Mouse (Mus musculus): ENCODE measurements at regions not wholly inside any gene's neighbourhood (a gene's known extent, or its start where the extent isn't known, plus 50 kb on each side); places are given as distances from the start of the nearest gene placed in this dataset.
A peak's percentile ranks its signal among the peaks of the same experiment; 100 is the strongest.

DNA sequence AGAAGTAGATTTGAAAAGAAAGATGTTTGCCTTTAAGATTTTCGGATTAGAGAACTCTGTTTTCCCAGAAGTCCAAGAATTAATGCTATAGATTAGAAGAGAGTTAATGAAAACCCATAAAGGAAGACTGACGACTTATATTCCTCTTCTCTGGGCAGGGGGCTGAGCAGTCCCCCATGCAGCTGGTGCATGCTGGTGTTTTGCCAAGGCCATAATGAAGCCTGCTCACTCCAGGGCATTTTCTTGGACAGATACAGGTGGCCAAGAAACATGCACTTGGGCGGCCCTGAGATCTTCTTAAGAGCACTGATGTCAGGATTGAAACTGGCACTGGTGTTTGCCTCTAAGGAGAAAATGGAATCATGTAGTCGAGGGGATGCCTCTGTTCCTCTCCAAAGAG, 233.6 kb upstream of the Tmem161b start:
- no peak for DNase-seq (ENCODE audit: low read depth, low spot score)

DNA sequence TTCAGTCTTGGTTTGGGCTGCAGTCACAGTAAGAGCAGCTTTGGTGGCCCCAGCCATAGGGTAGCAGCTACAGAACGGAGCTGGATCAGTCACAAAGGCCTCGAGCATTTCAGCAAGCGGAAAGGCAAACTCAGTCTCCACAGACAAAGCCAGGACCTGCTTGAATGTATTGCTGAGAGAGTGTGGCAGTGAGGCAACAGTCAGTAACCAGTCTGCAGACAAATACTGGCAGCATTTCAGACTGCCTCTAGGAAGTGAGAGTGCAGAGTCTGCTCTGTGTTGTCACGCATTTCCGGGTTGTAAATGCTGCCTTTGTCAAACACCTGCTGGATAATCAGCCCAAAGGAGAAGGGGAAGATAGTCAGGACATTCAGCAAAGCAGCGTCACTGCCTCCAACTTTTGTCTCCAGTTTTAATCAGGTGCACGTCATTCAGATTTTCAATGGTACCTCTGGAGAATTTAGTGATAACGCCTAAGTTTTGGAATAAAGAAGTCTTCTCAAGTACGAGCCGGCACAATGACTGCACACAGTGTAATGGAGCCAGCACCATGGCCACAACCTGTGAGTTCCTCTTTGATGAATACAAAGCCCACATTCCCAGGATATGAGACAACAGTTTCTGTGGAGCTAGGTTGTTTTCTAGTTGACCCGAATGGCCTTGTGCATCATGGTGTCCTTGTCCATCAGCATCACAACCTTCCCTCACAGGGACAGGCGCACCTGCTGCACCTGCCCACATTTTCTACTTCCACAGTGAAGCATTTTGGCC, 224.3 kb upstream of the Tmem161b start:
- no peak for DNase-seq (ENCODE audit: low read depth, low spot score)

DNA sequence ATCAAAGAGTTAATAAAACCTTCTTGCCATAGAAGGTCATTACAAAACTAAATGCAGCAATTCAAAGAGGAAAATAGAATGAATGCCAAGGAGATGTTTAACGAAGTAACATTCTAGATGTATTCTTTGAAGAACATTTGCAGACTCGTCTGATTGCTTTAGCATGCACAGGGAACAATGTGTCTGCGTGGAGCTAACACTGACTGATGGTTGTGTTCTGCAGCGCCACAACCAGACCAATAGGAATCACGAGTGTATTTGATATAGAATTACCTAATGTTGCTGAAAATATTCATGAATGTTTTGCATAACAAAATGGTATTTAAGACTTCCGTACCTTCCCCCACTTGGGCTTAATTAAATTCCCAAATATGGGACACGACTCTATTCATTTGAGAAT, 200.3 kb upstream of the Tmem161b start:
- DNase-seq (ENCODE audit: low read depth, low spot score), result no peak

DNA sequence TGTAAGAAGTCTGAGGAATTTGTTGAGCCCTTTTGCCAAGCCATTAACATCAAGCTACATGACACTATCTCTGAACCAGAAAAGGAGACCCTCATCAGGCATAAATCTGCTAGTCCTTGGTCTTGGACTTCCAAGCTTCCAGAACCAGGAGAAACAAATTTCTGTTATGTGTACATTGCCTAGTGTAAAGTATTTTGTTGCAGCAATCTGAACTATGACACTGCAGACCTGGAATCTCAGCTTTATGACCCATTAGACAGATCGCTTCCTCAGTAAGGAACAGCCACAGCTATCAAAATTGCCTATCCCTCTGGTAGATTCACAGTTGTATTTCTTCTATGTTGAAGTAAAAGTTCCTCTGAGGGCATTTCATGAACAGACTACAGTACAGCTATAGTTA, 199.1 kb upstream of the Tmem161b start:
- no peak for DNase-seq (ENCODE audit: low read depth, low spot score)

DNA sequence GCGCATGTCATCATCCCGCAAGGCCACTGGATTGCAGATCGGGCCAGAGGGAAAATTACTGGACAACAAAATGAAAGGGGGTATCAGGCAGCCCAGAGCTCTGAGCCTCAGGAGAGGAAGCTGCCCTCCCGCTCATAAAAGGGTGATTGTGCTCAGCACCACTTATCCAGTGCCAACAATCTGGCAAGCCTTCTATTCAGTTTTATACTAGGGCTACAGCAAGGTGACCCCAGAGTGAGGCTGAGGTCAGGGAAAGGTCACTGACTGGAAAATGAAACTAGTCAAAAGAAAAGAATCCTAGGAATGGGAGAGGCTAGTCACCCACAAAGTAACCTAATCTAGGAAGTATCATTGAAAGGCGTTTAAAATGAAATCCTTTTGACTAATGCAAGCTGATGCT, 198.5 kb upstream of the Tmem161b start:
- peak; percentile 2 for DNase-seq (ENCODE audit: low read depth, low spot score)

DNA sequence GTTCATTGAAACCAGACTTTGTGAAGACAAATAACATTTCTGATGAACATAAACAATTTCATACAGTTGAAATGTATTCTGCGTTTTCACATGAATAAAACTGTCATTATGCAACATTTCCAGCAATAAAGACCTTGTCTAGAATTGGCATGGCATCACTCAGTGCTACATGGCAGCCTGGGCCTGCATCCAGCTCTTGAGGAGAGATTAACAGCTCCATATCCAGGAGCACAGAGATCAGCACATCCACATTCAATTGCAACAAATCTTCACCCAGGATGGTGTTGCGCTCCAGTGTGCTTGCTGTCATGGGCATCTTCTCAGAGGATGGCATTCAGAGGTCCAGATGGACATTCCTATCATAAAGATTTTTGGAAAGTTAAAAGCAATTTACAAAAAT, 196.7 kb upstream of the Tmem161b start:
- DNase-seq (ENCODE audit: low read depth, low spot score), result no peak

DNA sequence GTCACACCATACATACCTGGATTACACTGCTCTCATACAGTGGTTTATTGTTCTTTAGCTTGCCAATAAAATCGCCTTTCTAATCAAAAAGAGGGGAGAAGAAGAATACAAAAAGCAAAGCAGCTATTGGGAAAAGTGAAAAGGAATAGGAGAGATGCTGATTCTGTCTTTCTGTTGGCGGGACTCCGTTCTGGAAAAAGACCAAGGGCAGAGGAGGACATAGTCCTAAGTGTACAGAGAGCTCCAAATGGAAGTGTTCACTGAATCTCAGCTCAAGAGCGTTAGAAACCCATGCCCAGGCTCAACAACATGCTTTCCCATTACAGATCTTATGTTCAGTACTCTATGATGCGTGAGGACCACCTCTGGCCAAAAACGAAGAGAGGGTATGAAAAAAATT, 174.4 kb upstream of the Tmem161b start:
- no peak for DNase-seq (ENCODE audit: low read depth, low spot score)

DNA sequence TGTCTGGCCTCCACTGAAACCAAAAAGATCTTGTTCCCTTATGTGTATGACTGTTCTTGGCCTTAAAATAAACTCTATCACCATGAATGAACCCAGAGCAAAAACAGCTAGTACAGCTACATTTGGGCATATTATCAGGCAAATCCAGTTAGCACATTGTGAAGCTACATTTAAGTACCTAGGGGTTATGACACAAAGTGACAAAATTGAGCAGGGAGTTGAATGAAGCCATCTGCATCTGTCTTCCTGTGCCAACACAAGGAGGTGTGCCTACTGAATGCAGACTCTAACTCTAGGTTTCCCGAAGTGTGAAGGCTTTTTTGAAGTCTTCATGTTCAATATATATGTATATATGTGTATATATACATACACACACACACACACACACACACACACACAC, 169.9 kb upstream of the Tmem161b start:
- no peak for DNase-seq (ENCODE audit: low read depth, low spot score)

DNA sequence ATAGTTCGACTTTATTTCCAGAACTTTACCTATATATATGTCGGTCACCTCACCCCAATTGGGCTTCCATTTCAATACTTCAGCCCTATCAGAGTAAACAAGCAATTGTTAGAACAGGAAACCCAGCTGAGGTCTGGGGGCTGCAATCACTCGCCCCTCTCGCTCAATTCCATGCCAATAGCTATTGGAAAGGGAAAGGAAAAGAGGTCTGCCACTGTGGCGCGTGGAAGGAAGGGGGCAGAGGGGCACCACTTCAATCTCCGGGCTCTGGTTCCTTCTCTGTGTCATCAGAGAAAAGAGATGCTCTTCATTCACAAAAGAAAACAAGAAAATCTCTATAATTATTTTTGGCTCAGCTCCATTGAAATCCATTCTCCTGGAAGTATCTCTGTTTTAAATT, 167.1 kb upstream of the Tmem161b start:
- no peak for DNase-seq (ENCODE audit: low read depth, low spot score)

DNA sequence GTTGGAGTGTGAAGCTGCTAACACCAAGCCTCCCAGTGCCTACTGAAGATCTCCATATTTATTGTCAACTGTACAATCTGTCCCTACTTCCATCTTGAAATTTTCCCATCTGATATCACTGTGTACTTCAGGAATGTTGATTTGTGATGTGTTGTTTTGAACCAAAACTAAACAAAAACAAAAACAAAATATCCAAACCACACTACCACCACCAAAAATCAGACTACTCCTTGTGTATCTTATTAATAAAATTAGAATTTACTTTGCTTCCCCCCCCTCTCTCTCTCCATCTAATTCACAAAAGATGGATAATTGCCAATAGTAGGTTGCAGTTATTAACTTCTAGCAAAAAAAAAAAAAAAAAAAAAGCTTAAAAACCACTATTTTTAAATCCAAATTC, 166.5 kb upstream of the Tmem161b start:
- no peak for DNase-seq (ENCODE audit: low read depth, low spot score)

DNA sequence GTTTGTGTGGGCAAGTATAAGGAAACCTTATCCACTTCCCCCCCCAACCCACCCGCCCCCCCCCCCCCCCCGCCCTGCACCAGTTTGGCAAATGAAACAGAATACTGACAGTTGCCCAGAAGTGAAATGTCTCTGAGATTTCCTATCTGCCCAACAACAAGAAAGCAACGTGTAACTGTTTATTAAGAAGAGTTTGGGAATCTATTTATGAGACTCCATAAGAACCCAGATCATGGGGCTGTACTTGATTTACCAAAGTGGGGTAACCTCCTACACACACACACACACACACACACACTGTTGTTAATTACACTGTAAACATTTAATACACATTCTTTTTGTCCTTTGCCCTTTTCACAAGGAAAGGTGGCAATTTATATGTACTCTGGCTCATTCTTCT, 165.6 kb upstream of the Tmem161b start:
- DNase-seq (ENCODE audit: low read depth, low spot score), result no peak

DNA sequence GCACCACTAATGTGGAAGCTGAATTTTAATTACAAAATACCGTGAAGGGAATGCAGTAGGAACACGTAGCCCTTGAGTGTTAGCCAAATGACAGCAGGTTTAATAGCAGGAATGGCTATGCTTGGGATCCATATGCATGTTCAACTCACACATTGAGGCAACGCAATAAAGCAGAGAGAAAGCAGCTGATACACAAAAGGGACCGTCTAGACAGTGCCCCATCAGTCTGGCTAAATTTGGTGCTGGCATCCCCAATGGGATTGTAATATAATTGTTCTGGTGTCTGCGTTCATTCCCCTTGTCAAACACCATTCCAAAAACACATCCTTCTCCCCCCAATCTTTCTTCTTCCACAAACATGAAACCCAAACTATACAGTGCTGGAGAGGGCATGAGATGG, 165.1 kb upstream of the Tmem161b start:
- DNase-seq (ENCODE audit: low read depth, low spot score), result no peak

DNA sequence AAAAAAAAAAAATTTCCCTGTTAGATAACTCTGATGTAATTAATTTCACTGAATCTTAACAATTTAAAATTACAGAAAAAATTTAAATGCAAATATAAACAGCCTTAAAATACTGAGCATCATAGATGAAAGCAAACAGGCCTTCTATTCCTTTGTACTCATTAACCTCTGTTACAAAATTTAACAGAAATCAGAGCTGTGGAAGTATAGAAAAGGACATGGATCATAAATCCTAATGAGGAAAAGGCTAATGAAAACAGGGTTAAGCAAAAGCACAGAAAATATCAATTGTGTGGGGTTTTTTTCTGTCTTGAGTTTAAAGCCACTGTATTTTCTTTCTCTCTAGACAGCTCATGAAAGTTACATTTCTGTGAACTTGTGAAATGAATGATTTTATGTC, 164.6 kb upstream of the Tmem161b start:
- DNase-seq (ENCODE audit: low read depth, low spot score), result no peak

DNA sequence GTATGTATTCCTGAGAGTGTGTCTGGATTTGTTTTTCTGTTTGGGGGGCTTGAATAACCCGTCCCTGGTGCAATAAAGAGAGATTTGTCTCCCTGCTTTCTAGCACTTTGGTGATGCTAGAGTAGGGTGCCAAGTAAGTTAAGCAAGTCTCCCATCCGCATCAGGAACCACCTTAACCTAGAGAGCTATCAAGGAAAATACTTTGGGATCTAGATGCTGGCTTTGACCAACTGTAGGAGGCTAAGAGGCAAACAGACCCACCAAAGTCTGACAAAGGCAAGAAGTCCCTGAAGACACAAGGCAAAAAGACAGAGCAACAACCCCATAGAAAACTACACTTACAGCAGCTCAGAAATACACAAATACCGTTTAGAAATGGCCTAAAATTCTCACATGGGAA, 163.8 kb upstream of the Tmem161b start:
- DNase-seq (ENCODE audit: low read depth, low spot score), result no peak

DNA sequence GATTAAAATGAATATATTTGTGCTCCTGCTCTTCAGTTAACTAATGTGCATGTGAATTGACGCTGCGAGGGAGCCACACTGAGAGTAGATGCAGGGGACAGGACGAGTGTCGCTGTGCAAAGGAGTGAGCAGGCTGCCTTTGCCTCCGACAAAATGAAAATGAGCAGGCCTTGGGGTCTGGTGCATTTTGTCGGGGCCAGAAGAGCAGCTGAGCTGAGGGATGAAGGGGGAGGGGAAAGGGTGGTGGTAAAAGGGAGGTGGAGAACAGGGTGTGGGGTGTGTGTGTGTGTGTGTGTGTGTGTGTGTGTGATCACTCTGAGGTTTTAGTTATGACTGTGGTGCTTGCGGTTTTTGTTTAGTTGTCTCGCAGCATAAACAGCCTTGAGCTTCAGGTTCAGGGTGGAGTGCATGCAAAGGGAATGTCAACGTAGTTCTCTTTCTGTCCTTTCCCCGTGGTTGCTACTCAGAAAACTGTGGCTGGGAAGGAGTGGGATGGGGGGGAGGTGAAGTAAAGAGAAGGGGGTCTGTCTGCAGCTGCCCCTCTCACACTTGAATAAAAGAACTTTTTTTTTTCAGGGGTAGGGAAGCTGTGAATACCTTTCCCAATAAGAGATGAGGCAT, 163.0 kb upstream of the Tmem161b start:
- DNase-seq (ENCODE audit: low read depth, low spot score), result peak; percentile 43

DNA sequence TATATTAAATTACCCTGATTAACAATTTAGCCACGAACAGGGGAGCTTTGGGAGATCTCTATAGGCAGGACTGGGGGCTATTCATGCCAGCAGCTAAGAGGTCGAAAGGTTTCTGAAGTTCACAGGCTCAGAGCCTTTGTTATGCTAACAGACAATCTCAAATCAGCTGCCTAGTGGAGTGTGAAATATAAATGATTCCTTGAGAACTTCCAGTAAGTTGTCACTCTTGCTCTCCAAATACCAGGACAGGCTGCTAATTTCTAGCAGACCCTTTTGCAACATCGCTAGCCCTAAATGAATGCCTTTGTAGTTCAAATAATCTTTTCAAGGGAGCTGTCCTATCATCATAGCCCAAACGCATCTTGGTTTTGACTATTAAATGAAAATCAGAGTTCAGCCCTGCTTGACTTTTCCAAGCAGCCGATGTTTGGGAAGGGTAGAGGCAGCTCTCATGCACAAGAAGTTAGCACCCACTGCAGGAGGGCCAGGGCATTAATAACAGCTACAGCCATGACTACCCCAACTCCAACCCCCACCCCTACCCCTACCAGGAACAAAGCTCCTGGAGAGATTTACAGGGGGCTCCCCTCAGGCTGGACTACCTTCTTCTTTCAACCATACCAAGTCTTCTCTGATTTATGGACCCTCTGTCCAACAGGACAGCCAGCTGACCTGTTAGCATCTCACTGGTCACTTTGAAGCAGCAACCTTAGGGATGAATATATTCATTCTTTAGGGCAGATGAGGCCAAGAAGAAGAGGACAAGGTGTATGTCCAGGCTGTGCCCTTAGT, 162.2 kb upstream of the Tmem161b start:
- DNase-seq (ENCODE audit: low read depth, low spot score), result no peak

DNA sequence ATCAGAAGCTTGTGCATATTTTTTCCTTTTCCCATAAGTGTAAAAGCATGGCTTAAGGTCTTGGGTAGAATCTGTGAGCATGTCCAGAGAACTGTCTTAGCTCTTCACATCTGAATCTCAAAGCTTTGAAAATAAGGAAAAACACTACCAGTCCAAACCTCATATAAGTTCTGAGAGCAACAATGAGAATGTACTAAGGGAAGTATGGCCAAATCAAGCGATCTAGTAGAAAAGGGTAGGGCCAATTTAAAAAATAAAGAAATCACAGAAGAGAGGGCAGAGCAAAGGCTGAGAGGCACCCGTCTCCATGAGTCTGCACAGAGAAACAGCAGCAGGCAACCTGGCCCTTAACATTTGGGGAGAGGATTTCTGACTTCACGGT, 161.7 kb upstream of the Tmem161b start:
- no peak for DNase-seq (ENCODE audit: low read depth, low spot score)

DNA sequence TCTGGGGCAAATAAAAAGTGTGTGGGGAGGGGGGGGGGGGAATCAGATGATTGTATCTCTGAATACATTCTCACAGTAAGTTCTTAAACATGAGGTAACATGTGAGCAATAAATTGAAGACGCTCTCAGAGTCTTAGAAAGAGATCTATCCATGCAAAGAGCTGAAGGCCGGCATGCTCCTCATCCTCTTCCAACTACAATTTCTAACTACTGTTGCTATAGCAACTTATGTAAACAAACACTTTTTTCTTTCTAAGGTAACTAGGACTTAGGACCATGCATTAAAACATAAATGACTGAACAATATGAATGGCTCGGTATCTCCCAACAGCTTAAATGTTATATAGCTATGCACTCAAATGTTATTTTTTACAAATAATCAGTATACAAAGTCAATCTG, 161.2 kb upstream of the Tmem161b start:
- no peak for DNase-seq (ENCODE audit: low read depth, low spot score)

DNA sequence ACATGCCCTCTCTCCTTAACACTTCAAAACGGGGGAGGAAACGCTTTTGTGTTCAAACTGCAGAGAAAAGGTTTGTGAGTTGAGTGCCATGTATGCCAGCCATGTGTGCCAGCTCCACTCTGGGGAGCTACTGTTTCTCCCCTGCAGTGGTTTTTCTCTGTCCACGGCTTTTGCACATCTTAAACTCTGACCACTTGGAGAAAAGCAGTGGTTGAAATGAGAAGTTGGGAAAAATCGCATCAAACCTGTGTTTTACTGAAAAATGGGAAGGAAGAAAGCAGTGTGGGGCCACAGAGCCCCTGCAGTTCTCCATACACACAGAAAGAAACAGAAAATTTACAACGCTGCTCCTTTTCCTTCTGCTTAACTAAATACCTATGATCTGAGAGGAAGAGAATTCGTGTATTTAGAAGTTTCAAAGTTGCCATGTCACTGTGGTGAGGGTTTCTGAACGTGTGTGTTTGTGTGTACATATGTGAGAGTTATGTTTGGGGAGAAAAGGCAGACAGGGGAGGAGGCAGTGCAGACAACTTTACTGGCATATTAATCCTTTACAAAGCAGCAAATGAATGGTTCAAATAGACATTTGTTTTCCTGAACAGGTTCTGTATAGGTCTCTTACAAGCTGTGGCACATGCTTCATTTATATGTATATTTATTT, 160.1 kb upstream of the Tmem161b start:
- no peak for DNase-seq (ENCODE audit: low read depth, low spot score)

DNA sequence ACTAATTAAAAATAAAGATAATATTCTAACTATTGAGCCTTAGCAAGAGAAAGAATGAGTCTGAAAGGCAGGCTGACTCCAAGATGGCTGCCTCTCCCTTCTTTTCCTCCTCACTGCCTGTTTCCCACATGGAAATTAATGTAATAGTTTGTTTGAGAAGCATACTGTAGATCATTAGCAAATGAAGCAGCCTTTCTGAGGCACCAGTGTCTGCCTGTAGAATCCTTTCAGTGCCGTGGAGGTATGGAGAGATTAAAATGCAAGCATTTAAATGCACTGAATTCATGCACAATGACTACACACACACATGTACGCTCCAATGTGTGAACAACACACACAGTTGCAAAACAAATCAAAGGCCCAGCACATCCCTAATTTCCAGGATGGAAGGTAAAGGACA, 159.5 kb upstream of the Tmem161b start:
- DNase-seq (ENCODE audit: low read depth, low spot score), result no peak

DNA sequence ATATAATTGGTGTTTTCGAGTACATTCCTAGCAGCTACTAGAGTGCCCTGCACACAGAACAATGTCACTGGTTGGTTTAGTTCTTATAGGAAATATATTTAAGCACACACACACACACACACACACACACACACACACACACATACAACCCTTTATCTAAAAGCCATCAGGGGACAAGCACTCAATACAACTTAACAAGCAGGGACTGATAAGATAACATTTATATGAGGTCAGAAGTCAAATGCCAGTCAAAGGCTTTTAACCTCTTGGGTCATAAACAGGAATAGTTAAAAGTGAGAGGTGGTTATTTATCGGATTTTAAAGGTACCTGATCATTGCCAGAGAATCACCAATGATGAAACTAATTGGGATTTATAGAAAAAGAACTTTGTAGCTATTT, 158.7 kb upstream of the Tmem161b start:
- DNase-seq (ENCODE audit: low read depth, low spot score), result no peak

DNA sequence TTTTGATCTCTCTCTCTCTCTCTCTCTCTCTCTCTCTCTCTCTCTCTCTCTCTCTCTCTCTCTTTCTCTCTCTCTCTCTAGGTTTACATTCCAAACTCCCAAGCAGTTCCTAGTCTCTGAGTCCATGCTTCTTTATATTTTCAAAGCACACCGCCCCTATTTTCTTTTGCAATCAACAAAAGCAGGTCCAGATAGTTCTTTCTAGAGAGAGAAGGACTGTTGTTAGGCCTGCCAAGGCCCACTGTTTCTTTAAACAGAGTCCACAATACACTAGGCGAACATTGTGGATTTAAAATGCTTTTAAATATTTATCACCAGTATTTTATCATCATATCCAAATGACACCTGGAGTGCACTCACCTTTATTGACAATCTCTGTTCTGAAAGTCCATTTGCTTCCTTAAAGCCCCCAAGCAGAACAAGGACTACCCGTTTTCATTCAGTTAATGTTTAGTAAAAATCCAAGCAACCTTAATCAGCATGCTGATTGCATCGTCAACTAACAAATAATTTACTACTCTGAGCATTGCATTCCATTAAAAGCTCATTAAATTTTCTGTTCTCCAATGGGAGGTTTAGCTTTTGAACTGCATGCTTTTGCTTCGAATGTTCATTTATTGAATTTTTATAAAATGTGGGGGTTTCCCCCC, 157.7 kb upstream of the Tmem161b start:
- no peak for DNase-seq (ENCODE audit: low read depth, low spot score)

Measured in retina, postnatal 7 days (tissue).